Mouse (Mus musculus) CH12.LX (cell line): ENCODE measurements around the gene Oit1. TPM values are rescaled to one million over a fixed set of nuclear protein-coding genes. Genes with fewer than 3 reads are reported as not detected.

Source experiments
- DNase-seq: peaks from one replicate; pipeline ENCODE4 v3.0.0-alpha.2; 2013; ENCODE audit errors: extremely low read depth
- H3K27ac ChIP-seq: 2 replicates; pipeline ENCODE4 v1.5.1; 2012; ENCODE audit warnings: low read depth, mild to moderate bottlenecking, control low read depth, moderate library complexity; ENCODE audit not compliant: insufficient read depth
- H3K27me3 ChIP-seq: replicated peaks from 2 replicates; pipeline ENCODE3; 2012; ENCODE audit warnings: inconsistent platforms
- H3K36me3 ChIP-seq, 2 experiments: replicated peaks in 1 of 2; 2 replicates each; pipeline versions ENCODE3 to v1.6.1; 2012; ENCODE audit warnings: inconsistent platforms in 1 of 2, low read length in 1 of 2, mild to moderate bottlenecking in 1 of 2, mixed read lengths in 1 of 2, moderate library complexity in 1 of 2; ENCODE audit not compliant: control insufficient read depth in 1 of 2, insufficient read depth in 1 of 2
- H3K4me1 ChIP-seq, 2 experiments: 2 replicates each; pipeline ENCODE4 v1.6.1; 2012; ENCODE audit warnings: inconsistent platforms in 1 of 2, moderate library complexity in 1 of 2; ENCODE audit not compliant: insufficient read depth in 2 of 2, control insufficient read depth in 1 of 2
- H3K4me2 ChIP-seq: 2 replicates; pipeline ENCODE4 v1.6.1; 2012; ENCODE audit warnings: low read depth, mild to moderate bottlenecking, control low read depth; ENCODE audit not compliant: poor library complexity, insufficient read depth, severe bottlenecking
- H3K4me3 ChIP-seq, 3 experiments: fragments of 150-350 bp in 1 of 3; sonication (generic) in 1 of 3; replicated peaks in 1 of 3; 2 replicates each; pipeline versions ENCODE3 to v1.5.1; 2011 to 2012; ENCODE audit warnings: low read depth in 2 of 3, low read length in 2 of 3, mild to moderate bottlenecking in 2 of 3, moderate library complexity in 2 of 3, control low read depth in 1 of 3, improper control_type of control experiment in 1 of 3, inconsistent platforms in 1 of 3, mixed read lengths in 1 of 3; ENCODE audit not compliant: poor library complexity in 1 of 3
- H3K79me2 ChIP-seq: replicated peaks from 2 replicates; pipeline ENCODE4 v1.6.1; 2012; ENCODE audit warnings: mild to moderate bottlenecking, moderate library complexity; ENCODE audit not compliant: control insufficient read depth, poor library complexity, insufficient read depth, severe bottlenecking; ENCODE audit errors: extremely low read depth
- H3K9ac ChIP-seq: 2 replicates; pipeline ENCODE4 v1.6.1; 2012; ENCODE audit warnings: low read depth, mild to moderate bottlenecking, control low read depth, moderate library complexity; ENCODE audit not compliant: insufficient read depth
- H3K9me3 ChIP-seq: replicated peaks from 2 replicates; pipeline ENCODE3; 2012; ENCODE audit warnings: low read length, inconsistent platforms, mixed read lengths
- CTCF ChIP-seq, 2 experiments: IDR thresholded peaks in 1 of 2; conservative IDR thresholded peaks in 1 of 2; 2 replicates each; pipeline ENCODE4 v1.5.1; 2011 to 2012; ENCODE audit warnings: low read depth in 2 of 2, low read length in 2 of 2, improper control_type of control experiment in 1 of 2, inconsistent platforms in 1 of 2, mild to moderate bottlenecking in 1 of 2, moderate library complexity in 1 of 2
- E2F4 ChIP-seq: IDR thresholded peaks from 2 replicates; pipeline ENCODE4 v1.6.1; 2011; ENCODE audit warnings: low read depth, low read length, improper control_type of control experiment; ENCODE audit not compliant: insufficient replicate concordance
- ELF1 ChIP-seq: IDR thresholded peaks from 2 replicates; pipeline ENCODE4 v1.6.1; 2014; ENCODE audit warnings: low read depth, mild to moderate bottlenecking, inconsistent platforms, low read length, improper control_type of control experiment
- EP300 ChIP-seq: IDR thresholded peaks from 2 replicates; pipeline ENCODE4 v1.6.1; 2011; ENCODE audit warnings: low read length, improper control_type of control experiment
- GABPA ChIP-seq: IDR thresholded peaks from 2 replicates; pipeline ENCODE4 v1.6.1; 2012; ENCODE audit warnings: low read depth, low read length, improper control_type of control experiment, inconsistent platforms; ENCODE audit not compliant: insufficient replicate concordance
- HCFC1 ChIP-seq: IDR thresholded peaks from 2 replicates; pipeline ENCODE4 v1.6.1; 2012; ENCODE audit warnings: low read depth, mild to moderate bottlenecking, inconsistent platforms, low read length, improper control_type of control experiment
- JUN ChIP-seq: IDR thresholded peaks from 2 replicates; pipeline ENCODE4 v1.6.1; 2011; ENCODE audit warnings: low read depth, mild to moderate bottlenecking, low read length, improper control_type of control experiment, moderate library complexity; ENCODE audit not compliant: insufficient read depth
- JUND ChIP-seq: conservative IDR thresholded peaks from 2 replicates; pipeline ENCODE4 v1.6.1; 2011; ENCODE audit warnings: low read depth, low read length, improper control_type of control experiment
- MXI1 ChIP-seq: IDR thresholded peaks from 2 replicates; pipeline ENCODE4 v1.6.1; 2011; ENCODE audit warnings: mild to moderate bottlenecking, low read depth, low read length, improper control_type of control experiment
- NELFE ChIP-seq: IDR thresholded peaks from 2 replicates; pipeline ENCODE4 v1.6.1; 2011; ENCODE audit warnings: low read depth, low read length, improper control_type of control experiment
- POLR2A ChIP-seq: IDR thresholded peaks from 2 replicates; pipeline ENCODE4 v1.6.1; 2011; ENCODE audit warnings: low read depth, mild to moderate bottlenecking, improper control_type of control experiment, low read length
- RAD21 ChIP-seq: IDR thresholded peaks from 2 replicates; pipeline ENCODE4 v1.6.1; 2011; ENCODE audit warnings: low read depth, mild to moderate bottlenecking, low read length, improper control_type of control experiment, moderate library complexity
- TBP ChIP-seq: conservative IDR thresholded peaks from 2 replicates; pipeline ENCODE4 v1.6.1; 2011; ENCODE audit warnings: low read depth, low read length, improper control_type of control experiment
- TCF12 ChIP-seq: IDR thresholded peaks from 2 replicates; pipeline ENCODE4 v1.6.1; 2014; ENCODE audit warnings: low read depth, mild to moderate bottlenecking, inconsistent platforms, low read length, improper control_type of control experiment
- UBTF ChIP-seq: IDR thresholded peaks from 2 replicates; pipeline ENCODE4 v1.6.1; 2012; ENCODE audit warnings: low read depth, mild to moderate bottlenecking, inconsistent platforms, low read length, improper control_type of control experiment, moderate library complexity
- USF1 ChIP-seq: IDR thresholded peaks from 2 replicates; pipeline ENCODE4 v1.6.1; 2014; ENCODE audit warnings: low read depth, mild to moderate bottlenecking, inconsistent platforms, low read length, improper control_type of control experiment
- USF2 ChIP-seq: conservative IDR thresholded peaks from 2 replicates; pipeline ENCODE4 v1.6.1; 2011; ENCODE audit warnings: low read depth, low read length, improper control_type of control experiment
- ZMIZ1 ChIP-seq: IDR thresholded peaks from 2 replicates; pipeline ENCODE4 v1.6.1; 2012; ENCODE audit warnings: low read depth, mild to moderate bottlenecking, inconsistent platforms, low read length, improper control_type of control experiment
- dilution Hi-C: fragments of 300-500 bp; cut with MboI; formaldehyde crosslinking; loops from 2 replicates; pipeline ENCODE4 v1.14.3; 2020; ENCODE audit warnings: low sequenced_read_pairs; ENCODE audit not compliant: extremely low pct_unique_long_range_greater_than_20kb, extremely low pct_ligation_motif_present
- in situ Hi-C: fragments of 300-500 bp; cut with MboI; formaldehyde crosslinking; loops from 3 replicates; pipeline ENCODE4 v1.14.3; 2019; ENCODE audit warnings: low sequenced_read_pairs, low pct_ligation_motif_present, low pct_unique_long_range_greater_than_20kb, mixed read lengths
- polyA plus RNA-seq: library from polyadenylated mRNA; unstranded; fragments of >175 nt; gene quantifications from 2 replicates; pipeline ENCODE4 v1.2.1, GENCODE M21; 2012; ENCODE audit warnings: low read depth; ENCODE audit not compliant: insufficient read length
- total RNA-seq, 2 experiments: library from RNA; depleted of rRNA; stranded (reverse); fragments of 300-350 nt in 1 of 2; fragments of >200 nt in 1 of 2; gene quantifications; 2 replicates each; pipeline ENCODE4 v1.2.3; 2012 to 2014

Gene Oit1
- total and polyA plus RNA-seq, 3 experiments = not detected

DNA sequence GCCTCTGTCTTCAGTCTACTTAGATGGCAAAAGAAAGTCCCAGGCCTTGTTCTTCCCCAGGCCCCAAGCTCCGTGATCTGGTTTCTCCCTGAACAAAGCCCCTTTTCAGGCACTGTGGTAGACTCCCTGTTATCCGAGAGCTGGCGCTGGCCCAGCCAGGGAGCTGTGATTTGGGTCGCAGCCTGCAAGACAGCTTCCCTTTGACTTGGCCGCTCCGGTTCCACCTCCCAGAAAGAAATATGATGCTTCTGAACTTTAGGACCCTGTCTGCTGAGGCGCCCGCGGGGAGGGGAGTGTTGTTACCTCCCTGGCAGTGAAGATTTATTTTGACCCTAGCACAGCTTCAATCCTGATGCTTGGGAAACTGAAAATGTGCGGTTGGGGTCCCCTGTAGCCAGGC, 42.6 kb downstream of the Oit1 start:
- TF ChIP-seq GABPA = no peak
- no peak for TF ChIP-seq ELF1
- no peak for TF ChIP-seq MXI1
- no peak for TF ChIP-seq CTCF (conservative IDR thresholded peaks at IDR 0.05 in 1 of 2, IDR thresholded peaks at IDR 0.05 in 1 of 2; ENCODE audit: low read depth in 2 of 2, low read length in 2 of 2)
- TF ChIP-seq EP300 = no peak
- TF ChIP-seq JUN = no peak
- no peak for TF ChIP-seq USF2
- no peak for TF ChIP-seq HCFC1
- no peak for TF ChIP-seq USF1
- no peak for TF ChIP-seq ZMIZ1
- TF ChIP-seq E2F4 = no peak
- no peak for TF ChIP-seq UBTF
- no peak for TF ChIP-seq TCF12
- no peak for TF ChIP-seq RAD21
- TF ChIP-seq POLR2A = no peak
- TF ChIP-seq JUND = no peak
- no peaks in the 10 kb centered on the region for H3K4me1 ChIP-seq
- dilution Hi-C loops (no loop called here), in situ Hi-C loops (loop anchor here (10.0 kb wide), 1 partner anchor 371 kb away; no protein-coding TSS in a partner anchor)
- H3K79me2 ChIP-seq = no peaks in the 10 kb centered on the region
- no peak overlapping the region for H3K4me2 ChIP-seq
- no peak overlapping the region for H3K4me3 ChIP-seq
- H3K27ac ChIP-seq = no peak overlapping the region
- no peaks in the 10 kb centered on the region for H3K36me3 ChIP-seq
- no peaks in the 10 kb centered on the region for H3K27me3 ChIP-seq
- no peak overlapping the region for H3K9ac ChIP-seq
- no peak for DNase-seq
- peaks cover 2% of the 10 kb centered on the region for H3K9me3 ChIP-seq

- no peaks in the 10 kb centered on the region for H3K27me3 ChIP-seq
- H3K4me3 ChIP-seq = no peak overlapping the region
- H3K4me2 ChIP-seq = no peak overlapping the region
- H3K9me3 ChIP-seq = peaks cover 2% of the 10 kb centered on the region
- no peaks in the 10 kb centered on the region for H3K79me2 ChIP-seq
- no peaks in the 10 kb centered on the region for H3K4me1 ChIP-seq
- dilution Hi-C loops (no loop called here), in situ Hi-C loops (loop anchor here (10.0 kb wide), 1 partner anchor 370 kb away; no protein-coding TSS in a partner anchor)
- no peak for DNase-seq
- no peak overlapping the region for H3K9ac ChIP-seq
- H3K27ac ChIP-seq = no peak overlapping the region
- H3K36me3 ChIP-seq = no peaks in the 10 kb centered on the region
- no peak for TF ChIP-seq USF1
- no peak for TF ChIP-seq UBTF
- TF ChIP-seq EP300 = no peak
- TF ChIP-seq TBP = no peak
- TF ChIP-seq NELFE = no peak
- no peak for TF ChIP-seq JUND
Measured at GRCm38 (mm10) chr14:8334511-8334910, 44.0 kb downstream of the Oit1 start.
